Mouse (Mus musculus) forebrain, embryonic 15.5 days (tissue): ENCODE results near the gene Sfxn3. TPM values are rescaled to one million over a fixed set of nuclear protein-coding genes. Genes with fewer than 3 reads are reported as not detected.

Source experiments
- ATAC-seq: fragments of 200-750 bp; cut with Nextera tagmentation; replicated peaks from 2 replicates; pipeline ENCODE4 v1.8.0; 2017; ENCODE audit warnings: mild to moderate bottlenecking, moderate TSS enrichment, moderate library complexity
- H3K27ac ChIP-seq: fragments of 300-500 bp; sonication (generic); replicated peaks from 2 replicates; pipeline ENCODE4 v1.5.1; 2015; ENCODE audit warnings: mild to moderate bottlenecking, inconsistent platforms
- H3K27me3 ChIP-seq: fragments of 300-500 bp; sonication (generic); 2 replicates; pipeline ENCODE4 v1.6.1; 2015; ENCODE audit warnings: inconsistent platforms
- H3K36me3 ChIP-seq: fragments of 300-500 bp; sonication (generic); 2 replicates; pipeline ENCODE4 v1.6.1; 2015; ENCODE audit warnings: mild to moderate bottlenecking, inconsistent platforms
- H3K4me1 ChIP-seq: fragments of 300-500 bp; sonication (generic); 2 replicates; pipeline ENCODE4 v1.6.1; 2015; ENCODE audit warnings: inconsistent platforms
- H3K4me2 ChIP-seq: fragments of 300-500 bp; sonication (generic); replicated peaks from 2 replicates; pipeline ENCODE4 v1.6.1; 2015; ENCODE audit warnings: mild to moderate bottlenecking, inconsistent platforms
- H3K4me3 ChIP-seq: fragments of 300-500 bp; sonication (generic); 2 replicates; pipeline ENCODE4 v1.5.1; 2015; ENCODE audit warnings: mild to moderate bottlenecking, inconsistent platforms
- H3K9ac ChIP-seq: fragments of 300-500 bp; sonication (generic); replicated peaks from 2 replicates; pipeline ENCODE4 v1.6.1; 2015; ENCODE audit warnings: mild to moderate bottlenecking, inconsistent platforms
- H3K9me3 ChIP-seq: fragments of 300-500 bp; sonication (generic); 2 replicates; pipeline ENCODE4 v1.6.1; 2016; ENCODE audit warnings: inconsistent platforms
- WGBS: fragments of 180-500 bp; shearing (Covaris S2); methylation state at CpG from one replicate; pipeline ENCODE4 v1.1.7; 2015; ENCODE audit warnings: mixed read lengths; 5-methylcytosine and 5-hydroxymethylcytosine counted together
- polyA plus RNA-seq: library from polyadenylated mRNA; unstranded; fragments of >200 nt; fragmentation: Nextera tagmentation; extraction: Ambion mirVana; gene quantifications from 2 replicates; pipeline ENCODE4 v1.2.1, GENCODE M21; 2015

The Sfxn3 gene
- polyA plus RNA-seq, 1 experiment from 2014 or later: 65.0 TPM

- Histone ChIP-seq H3K27ac (no peak overlapping the region), H3K4me1 (peaks cover 48% of the 10 kb centered on the region), H3K4me2 (no peak overlapping the region), H3K36me3 (peaks cover 29% of the 10 kb centered on the region), H3K9me3 (no peaks in the 10 kb centered on the region), H3K27me3 (no peaks in the 10 kb centered on the region), H3K4me3 (no peak overlapping the region), H3K9ac (0 out of 2 replicates have a peak overlapping the region, but pooled peaks have one; percentile 8)
- 91% methylated on average over 15 of the region's 15 CpGs for WGBS
- ATAC-seq: no peak
Observed at GRCm38 (mm10) chr19:45021362-45021761, 25.9 kb upstream of the Sfxn3 start.

- Histone ChIP-seq H3K36me3 (peaks cover 39% of the 10 kb centered on the region), H3K27ac (no peak overlapping the region), H3K9me3 (no peaks in the 10 kb centered on the region), H3K4me3 (no peak overlapping the region), H3K27me3 (no peaks in the 10 kb centered on the region), H3K9ac (no peak overlapping the region), H3K4me2 (no peak overlapping the region), H3K4me1 (peaks cover 30% of the 10 kb centered on the region)
- ATAC-seq: no peak
- 91% methylated on average over 11 of the region's 11 CpGs for WGBS
Observed at GRCm38 (mm10) chr19:45023993-45024392, 23.3 kb upstream of the Sfxn3 start.

- H3K27me3 ChIP-seq: no peaks in the 10 kb centered on the region
- H3K9ac ChIP-seq: no peak overlapping the region
- H3K4me1 ChIP-seq: peaks cover 24% of the 10 kb centered on the region
- H3K27ac ChIP-seq: no peak overlapping the region
- WGBS: 95% methylated on average over 20 of the region's 20 CpGs
- no peaks in the 10 kb centered on the region for H3K9me3 ChIP-seq
- peaks cover 39% of the 10 kb centered on the region for H3K36me3 ChIP-seq
- no peak overlapping the region for H3K4me3 ChIP-seq
- H3K4me2 ChIP-seq: no peak overlapping the region
- ATAC-seq: no peak
Observed at GRCm38 (mm10) chr19:45024775-45025174, 22.5 kb upstream of the Sfxn3 start.

- Histone ChIP-seq H3K4me3 (no peak overlapping the region), H3K9ac (no peak overlapping the region), H3K4me2 (no peak overlapping the region), H3K9me3 (no peaks in the 10 kb centered on the region), H3K27ac (no peak overlapping the region), H3K27me3 (no peaks in the 10 kb centered on the region), H3K36me3 (peaks cover 39% of the 10 kb centered on the region), H3K4me1 (peaks cover 14% of the 10 kb centered on the region)
- WGBS: 93% methylated on average over 37 of the region's 37 CpGs
- no peak for ATAC-seq
Observed at GRCm38 (mm10) chr19:45025937-45026568, 21.2 kb upstream of the Sfxn3 start.

GRCm38 (mm10) chr19:45026958-45027670 is 20.2 kb upstream of the Sfxn3 start:
- Histone ChIP-seq H3K9me3 (no peaks in the 10 kb centered on the region), H3K27me3 (no peaks in the 10 kb centered on the region), H3K27ac (no peak overlapping the region), H3K4me2 (no peak overlapping the region), H3K36me3 (peaks cover 39% of the 10 kb centered on the region), H3K4me1 (peaks cover 9% of the 10 kb centered on the region), H3K9ac (no peak overlapping the region), H3K4me3 (no peak overlapping the region)
- no peak for ATAC-seq
- 81% methylated on average over 6 of the region's 6 CpGs for WGBS

- H3K4me1 ChIP-seq: peaks cover 9% of the 10 kb centered on the region
- 76% methylated on average over 6 of the region's 6 CpGs for WGBS
- no peak overlapping the region for H3K4me3 ChIP-seq
- no peak for ATAC-seq
- no peaks in the 10 kb centered on the region for H3K27me3 ChIP-seq
- no peak overlapping the region for H3K4me2 ChIP-seq
- H3K36me3 ChIP-seq: peaks cover 36% of the 10 kb centered on the region
- H3K9ac ChIP-seq: no peak overlapping the region
- no peak overlapping the region for H3K27ac ChIP-seq
- no peaks in the 10 kb centered on the region for H3K9me3 ChIP-seq
Observed at GRCm38 (mm10) chr19:45027848-45028247, 19.5 kb upstream of the Sfxn3 start.

- Histone ChIP-seq H3K4me3 (no peak overlapping the region), H3K4me2 (no peak overlapping the region), H3K9me3 (no peaks in the 10 kb centered on the region), H3K27ac (no peak overlapping the region), H3K36me3 (peaks cover 33% of the 10 kb centered on the region), H3K9ac (no peak overlapping the region), H3K27me3 (no peaks in the 10 kb centered on the region), H3K4me1 (peaks cover 9% of the 10 kb centered on the region)
- ATAC-seq: no peak
- 64% methylated on average over 19 of the region's 19 CpGs for WGBS
Observed at GRCm38 (mm10) chr19:45028746-45029145, 18.6 kb upstream of the Sfxn3 start.

- no peaks in the 10 kb centered on the region for H3K27me3 ChIP-seq
Observed at GRCm38 (mm10) chr19:45029571-45029970, 17.7 kb upstream of the Sfxn3 start.

GRCm38 (mm10) chr19:45030111-45030510 is 17.2 kb upstream of the Sfxn3 start:
- Histone ChIP-seq H3K4me1 (peaks cover 9% of the 10 kb centered on the region), H3K27me3 (no peaks in the 10 kb centered on the region), H3K9ac (no peak overlapping the region), H3K27ac (no peak overlapping the region), H3K4me2 (no peak overlapping the region), H3K4me3 (no peak overlapping the region), H3K9me3 (no peaks in the 10 kb centered on the region), H3K36me3 (peaks cover 23% of the 10 kb centered on the region)
- no peak; the same call in 1 of the 2 replicates for ATAC-seq
- WGBS: 35% methylated on average over 8 of the region's 8 CpGs

More at GRCm38 (mm10) chr19:45029571-45029970, 17.7 kb upstream of the Sfxn3 start:
- 53% methylated on average over 8 of the region's 9 CpGs for WGBS
- H3K4me1 ChIP-seq: peaks cover 9% of the 10 kb centered on the region
- H3K9me3 ChIP-seq: no peaks in the 10 kb centered on the region
- H3K36me3 ChIP-seq: peaks cover 27% of the 10 kb centered on the region
- H3K27ac ChIP-seq: no peak overlapping the region
- H3K4me3 ChIP-seq: no peak overlapping the region
- no peak overlapping the region for H3K4me2 ChIP-seq
- H3K9ac ChIP-seq: no peak overlapping the region
- ATAC-seq: no peak

- H3K27me3 ChIP-seq: no peaks in the 10 kb centered on the region
- peak overlapping the region; percentile 21; the same call in 1 of the 2 replicates for H3K4me3 ChIP-seq
- H3K4me1 ChIP-seq: peaks cover 9% of the 10 kb centered on the region
- peak; percentile 49; the same call in 1 of the 2 replicates for ATAC-seq
- H3K9ac ChIP-seq: no peak overlapping the region; the same call in 1 of the 2 replicates
- H3K4me2 ChIP-seq: peak overlapping the region; percentile 39
- WGBS: 38% methylated on average over 20 of the region's 20 CpGs
- peaks cover 14% of the 10 kb centered on the region for H3K36me3 ChIP-seq
- no peaks in the 10 kb centered on the region for H3K9me3 ChIP-seq
- no peak overlapping the region for H3K27ac ChIP-seq
Observed at GRCm38 (mm10) chr19:45030746-45031693, 16.3 kb upstream of the Sfxn3 start.

- Histone ChIP-seq H3K27ac (no peak overlapping the region), H3K4me1 (peaks cover 9% of the 10 kb centered on the region), H3K27me3 (no peaks in the 10 kb centered on the region), H3K36me3 (peaks cover 6% of the 10 kb centered on the region; the same call in 1 of the 2 replicates), H3K4me3 (no peak overlapping the region), H3K4me2 (no peak overlapping the region), H3K9ac (no peak overlapping the region), H3K9me3 (no peaks in the 10 kb centered on the region)
- 13% methylated on average over 4 of the region's 4 CpGs for WGBS
- peak; percentile 38; the same call in 1 of the 2 replicates for ATAC-seq
Observed at GRCm38 (mm10) chr19:45031780-45032179, 15.5 kb upstream of the Sfxn3 start.
